Mouse (Mus musculus) limb, embryonic 10.5 days (tissue): ENCODE measurements around the gene Fblim1. TPM values are rescaled to one million over a fixed set of nuclear protein-coding genes. Genes with fewer than 3 reads are reported as not detected.

Experiments used
- DNase-seq: peaks from one replicate; pipeline ENCODE4 v3.0.0-alpha.2; 2017; ENCODE audit warnings: low spot score
- H3K27ac ChIP-seq: fragments of 300-500 bp; sonication (generic); 2 replicates; pipeline ENCODE4 v1.5.1; 2016; ENCODE audit warnings: mild to moderate bottlenecking
- H3K27me3 ChIP-seq: fragments of 300-500 bp; sonication (generic); 2 replicates; pipeline ENCODE4 v1.6.1; 2016; ENCODE audit warnings: low read depth, mild to moderate bottlenecking; ENCODE audit not compliant: poor library complexity, severe bottlenecking
- H3K36me3 ChIP-seq: fragments of 300-500 bp; sonication (generic); 2 replicates; pipeline ENCODE4 v1.6.1; 2016; ENCODE audit warnings: mild to moderate bottlenecking, moderate library complexity
- H3K4me1 ChIP-seq: fragments of 300-500 bp; sonication (generic); 2 replicates; pipeline ENCODE4 v1.6.1; 2016
- H3K4me3 ChIP-seq: fragments of 300-500 bp; sonication (generic); 2 replicates; pipeline ENCODE4 v1.5.1; 2016; ENCODE audit warnings: mild to moderate bottlenecking, moderate library complexity
- H3K9me3 ChIP-seq: fragments of 300-500 bp; sonication (generic); replicated peaks from 2 replicates; pipeline ENCODE4 v1.6.1; 2016; ENCODE audit warnings: mild to moderate bottlenecking
- WGBS: fragments of 180-500 bp; shearing (Covaris S2); methylation state at CpG from one replicate; pipeline ENCODE4 v1.1.7; 2016; 5-methylcytosine and 5-hydroxymethylcytosine counted together
- polyA plus RNA-seq: library from polyadenylated mRNA; unstranded; fragments of >200 nt; fragmentation: Nextera tagmentation; extraction: Ambion mirVana; gene quantifications from 2 replicates; pipeline ENCODE4 v1.2.1, GENCODE M21; 2016

Fblim1 gene
- polyA plus RNA-seq, 1 experiment from 2014 or later, result 77.7 TPM

GRCm38 (mm10) chr4:141583919-141584318, 22.0 kb downstream of the Fblim1 start:
- Histone ChIP-seq H3K4me1 (no peaks in the 10 kb centered on the region), H3K36me3 (peaks cover 95% of the 10 kb centered on the region), H3K9me3 (no peaks in the 10 kb centered on the region), H3K27me3 (no peaks in the 10 kb centered on the region), H3K4me3 (no peak overlapping the region), H3K27ac (no peak overlapping the region)
- WGBS, result 91% methylated on average over 8 of the region's 8 CpGs
- no peak for DNase-seq

GRCm38 (mm10) chr4:141581051-141581450, 24.8 kb downstream of the Fblim1 start:
- Histone ChIP-seq H3K36me3 (peaks cover 97% of the 10 kb centered on the region), H3K4me1 (no peaks in the 10 kb centered on the region), H3K4me3 (no peak overlapping the region), H3K27me3 (no peaks in the 10 kb centered on the region), H3K27ac (no peak overlapping the region), H3K9me3 (no peaks in the 10 kb centered on the region)
- whole genome bisulfite sequencing, result 93% methylated on average over 13 of the region's 13 CpGs
- no peak for DNase-seq

GRCm38 (mm10) chr4:141578833-141579232, 27.1 kb downstream of the Fblim1 start:
- Histone ChIP-seq H3K27ac (no peak overlapping the region), H3K4me3 (no peak overlapping the region), H3K36me3 (peaks cover 77% of the 10 kb centered on the region), H3K4me1 (peaks cover 4% of the 10 kb centered on the region), H3K9me3 (no peaks in the 10 kb centered on the region), H3K27me3 (no peaks in the 10 kb centered on the region)
- WGBS, result 81% methylated on average over 3 of the region's 3 CpGs
- DNase-seq, result no peak

- Histone ChIP-seq H3K27ac (no peak overlapping the region), H3K4me3 (no peak overlapping the region), H3K9me3 (no peaks in the 10 kb centered on the region), H3K27me3 (no peaks in the 10 kb centered on the region), H3K4me1 (peaks cover 4% of the 10 kb centered on the region), H3K36me3 (peaks cover 57% of the 10 kb centered on the region)
- 98% methylated on average over 7 of the region's 7 CpGs for WGBS
- DNase-seq, result no peak
Measured at GRCm38 (mm10) chr4:141576877-141577276, 29.0 kb downstream of the Fblim1 start.

DNA sequence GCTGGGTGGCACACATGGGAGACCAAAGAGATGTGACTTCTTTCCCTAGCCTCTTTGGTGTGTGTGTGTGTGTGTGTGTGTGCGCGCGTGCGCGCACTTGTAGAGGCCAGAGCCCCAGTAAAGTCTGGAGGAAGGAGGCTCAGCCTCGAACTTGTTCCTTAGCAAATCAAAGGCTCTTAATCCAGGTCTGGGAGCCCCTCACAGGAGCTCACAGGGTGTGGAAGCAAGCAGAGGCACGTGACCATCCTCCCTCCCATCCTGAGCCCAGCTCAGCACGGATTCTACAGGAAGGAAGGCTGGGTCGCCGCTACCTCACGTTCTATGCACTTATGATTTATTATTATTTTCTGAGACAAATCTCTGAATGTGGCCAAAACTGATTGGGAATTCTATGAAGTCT, 29.5 kb downstream of the Fblim1 start:
- Histone ChIP-seq H3K36me3 (peaks cover 54% of the 10 kb centered on the region), H3K27me3 (no peaks in the 10 kb centered on the region), H3K9me3 (no peaks in the 10 kb centered on the region), H3K4me3 (no peak overlapping the region), H3K4me1 (peaks cover 5% of the 10 kb centered on the region), H3K27ac (no peak overlapping the region)
- DNase-seq, result no peak
- WGBS, result 83% methylated on average over 11 of the region's 11 CpGs

- Histone ChIP-seq H3K4me1 (peaks cover 9% of the 10 kb centered on the region), H3K4me3 (no peak overlapping the region), H3K36me3 (peaks cover 40% of the 10 kb centered on the region), H3K27me3 (no peaks in the 10 kb centered on the region), H3K9me3 (no peaks in the 10 kb centered on the region), H3K27ac (no peak overlapping the region)
- peak; percentile 94 for DNase-seq
- 47% methylated on average over 27 of the region's 27 CpGs for WGBS
Measured at GRCm38 (mm10) chr4:141574789-141575702, 30.9 kb downstream of the Fblim1 start.

DNA sequence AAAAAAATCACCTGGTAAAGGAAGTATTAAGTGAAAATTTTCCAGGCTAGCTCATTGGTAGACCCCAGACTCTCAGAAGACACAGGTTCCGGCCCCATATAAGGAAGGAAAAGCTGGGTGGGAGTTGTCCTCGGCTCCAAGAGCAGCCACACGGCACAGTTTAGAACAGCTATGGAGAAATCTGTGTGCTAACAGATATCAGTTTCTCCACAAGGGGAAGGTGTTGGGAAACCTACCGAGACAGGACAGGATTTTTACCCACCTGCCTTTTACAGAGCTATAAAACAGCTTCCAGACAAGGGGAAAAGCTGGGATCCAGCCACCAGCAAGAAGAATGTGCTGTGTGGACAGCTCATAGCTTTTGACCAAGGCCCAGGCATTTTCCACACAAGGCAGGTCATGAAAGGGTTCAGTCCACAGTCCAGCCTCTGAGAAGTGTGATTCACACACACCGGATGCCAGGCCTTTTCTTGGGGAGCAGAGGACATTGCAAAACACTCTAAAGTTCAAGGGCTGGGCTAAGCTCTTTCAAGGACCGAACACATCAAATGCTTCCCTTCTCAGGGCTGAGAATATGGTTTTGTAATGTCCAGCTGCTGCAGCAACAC, 32.4 kb downstream of the Fblim1 start:
- no peak for DNase-seq
- H3K27ac ChIP-seq, result no peak overlapping the region
- no peaks in the 10 kb centered on the region for H3K27me3 ChIP-seq
- H3K36me3 ChIP-seq, result peaks cover 24% of the 10 kb centered on the region
- H3K4me3 ChIP-seq, result no peak overlapping the region
- 74% methylated on average over 6 of the region's 6 CpGs for WGBS
- no peaks in the 10 kb centered on the region for H3K9me3 ChIP-seq
- peaks cover 9% of the 10 kb centered on the region for H3K4me1 ChIP-seq

DNA sequence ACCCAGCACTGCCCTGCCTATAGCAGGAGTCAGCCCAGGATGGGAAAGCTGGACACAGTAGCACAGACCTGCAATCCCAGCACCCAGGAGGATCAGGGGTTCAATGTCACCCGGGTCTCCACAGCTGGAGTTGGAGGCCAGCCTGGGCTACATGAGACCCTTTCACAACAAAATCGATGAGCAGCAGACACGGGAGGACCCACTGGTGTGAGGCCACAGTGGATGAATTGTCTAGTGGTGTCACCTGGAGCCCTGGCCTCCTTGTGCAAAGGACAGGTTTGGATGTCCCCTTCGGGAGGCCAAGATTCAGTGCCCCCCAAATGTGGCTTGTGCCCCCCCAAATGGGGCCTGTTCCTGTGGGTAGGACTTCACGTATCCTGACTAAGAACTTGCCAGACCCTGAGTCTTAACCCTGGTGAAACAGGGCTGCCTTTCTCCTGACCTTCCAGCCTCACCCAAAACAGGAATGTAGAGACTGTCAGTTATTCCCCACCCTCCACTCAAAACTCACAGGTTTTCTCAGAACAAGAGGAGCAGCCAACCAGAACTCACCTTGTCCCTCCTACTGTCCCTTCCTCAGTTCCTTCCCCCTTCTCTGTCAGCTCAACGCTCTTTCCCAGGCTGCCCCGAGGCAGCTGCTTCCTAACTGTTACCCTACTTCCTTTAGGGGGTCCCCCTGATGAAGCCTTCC, 33.1 kb downstream of the Fblim1 start:
- WGBS, result 85% methylated on average over 7 of the region's 7 CpGs
- no peak overlapping the region for H3K27ac ChIP-seq
- no peak overlapping the region for H3K4me3 ChIP-seq
- DNase-seq, result no peak
- H3K27me3 ChIP-seq, result no peaks in the 10 kb centered on the region
- H3K36me3 ChIP-seq, result peaks cover 18% of the 10 kb centered on the region
- no peaks in the 10 kb centered on the region for H3K9me3 ChIP-seq
- H3K4me1 ChIP-seq, result peaks cover 9% of the 10 kb centered on the region

DNA sequence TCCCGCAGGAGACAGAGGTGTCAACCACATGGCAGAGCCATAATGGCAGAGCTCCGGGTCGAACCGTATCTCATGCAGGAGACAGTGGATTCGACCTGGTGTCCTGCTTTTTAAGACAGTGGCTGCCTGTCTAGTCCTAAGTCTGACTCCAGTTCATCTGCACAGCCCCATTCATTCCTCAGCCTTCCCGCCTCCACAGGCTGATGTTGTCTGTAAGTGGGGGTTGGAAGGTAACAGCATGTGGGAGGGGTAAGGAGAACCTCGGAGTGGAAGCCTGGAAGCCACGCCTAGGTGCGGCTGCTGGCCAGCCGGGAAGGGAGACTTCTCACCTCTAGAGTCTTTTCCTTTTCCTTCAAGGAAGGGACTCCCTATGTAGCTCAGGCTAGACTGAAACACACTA, 34.0 kb downstream of the Fblim1 start:
- no peak for DNase-seq
- Histone ChIP-seq H3K4me1 (peaks cover 9% of the 10 kb centered on the region), H3K27ac (no peak overlapping the region), H3K9me3 (no peaks in the 10 kb centered on the region), H3K36me3 (peaks cover 9% of the 10 kb centered on the region), H3K4me3 (no peak overlapping the region), H3K27me3 (no peaks in the 10 kb centered on the region)
- 67% methylated on average over 10 of the region's 10 CpGs for WGBS

DNA sequence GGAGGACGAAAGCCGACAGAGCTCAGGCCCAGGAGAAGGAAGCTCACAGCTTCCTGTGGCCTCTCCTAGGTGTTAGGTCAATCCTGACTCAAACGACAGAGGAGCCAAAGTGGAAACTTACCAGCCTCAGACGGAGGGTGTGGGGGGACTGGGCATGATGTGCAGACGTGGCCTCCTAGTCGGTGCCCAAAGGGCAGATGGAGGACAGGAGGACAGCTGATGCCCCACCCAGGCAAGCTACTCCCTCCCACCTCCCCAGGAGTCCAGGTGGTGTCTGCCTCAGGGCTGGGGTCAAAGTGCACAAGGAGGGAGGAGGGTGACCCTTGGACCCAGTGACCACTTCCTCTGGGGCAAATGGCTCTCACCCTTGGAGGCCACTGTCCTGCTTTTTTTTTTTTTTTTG, 34.6 kb downstream of the Fblim1 start:
- no peaks in the 10 kb centered on the region for H3K27me3 ChIP-seq
- H3K36me3 ChIP-seq, result peaks cover 3% of the 10 kb centered on the region
- 39% methylated on average over 6 of the region's 6 CpGs for WGBS
- H3K4me3 ChIP-seq, result no peak overlapping the region
- peaks cover 9% of the 10 kb centered on the region for H3K4me1 ChIP-seq
- no peak overlapping the region for H3K27ac ChIP-seq
- no peak for DNase-seq
- H3K9me3 ChIP-seq, result no peaks in the 10 kb centered on the region

DNA sequence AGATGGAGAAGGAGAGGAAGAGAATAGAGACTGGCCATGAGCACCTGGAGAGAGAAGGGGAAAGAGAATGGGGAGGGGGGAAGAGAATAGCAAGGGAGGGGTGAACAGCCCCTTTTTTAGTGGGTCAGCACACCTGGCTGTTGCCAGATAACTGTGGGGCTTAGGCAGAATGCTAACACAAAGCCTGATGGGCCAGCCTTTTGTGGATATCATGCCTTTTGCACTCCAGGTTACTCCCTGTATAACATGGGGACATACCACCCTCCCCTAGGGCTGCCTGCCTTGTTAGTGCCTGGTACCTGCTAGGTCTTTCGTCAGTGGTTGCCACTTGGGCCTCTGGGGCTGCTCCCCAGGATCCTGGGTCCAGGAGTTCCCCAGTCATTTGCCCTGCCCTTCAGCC, 35.1 kb downstream of the Fblim1 start:
- Histone ChIP-seq H3K9me3 (no peaks in the 10 kb centered on the region), H3K4me3 (no peak overlapping the region), H3K27me3 (no peaks in the 10 kb centered on the region), H3K4me1 (peaks cover 9% of the 10 kb centered on the region), H3K27ac (no peak overlapping the region), H3K36me3 (no peaks in the 10 kb centered on the region)
- DNase-seq, result no peak
- WGBS, result 82% methylated on average over 1 of the region's 1 CpGs

DNA sequence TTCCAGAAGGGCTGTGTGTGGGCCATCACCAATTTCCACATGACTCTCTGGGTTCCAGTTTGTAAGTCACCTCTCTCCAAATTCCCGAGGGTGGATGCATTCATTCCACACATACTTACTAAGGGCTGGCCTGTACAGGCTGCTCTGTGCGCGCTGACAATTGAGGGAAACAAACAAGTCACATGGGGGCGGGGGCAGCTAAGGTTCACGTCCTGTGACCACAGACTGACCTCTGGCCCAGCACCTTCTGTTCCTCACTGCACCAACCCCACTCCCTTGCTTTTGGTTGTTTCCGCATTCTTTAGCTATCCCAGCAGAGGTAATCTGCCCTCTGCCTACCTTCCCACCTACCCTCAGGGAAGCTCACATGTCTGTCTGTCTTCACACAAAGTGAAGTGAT, 35.9 kb downstream of the Fblim1 start:
- H3K27me3 ChIP-seq, result no peaks in the 10 kb centered on the region
- no peaks in the 10 kb centered on the region for H3K9me3 ChIP-seq
- no peaks in the 10 kb centered on the region for H3K36me3 ChIP-seq
- no peak overlapping the region for H3K27ac ChIP-seq
- DNase-seq, result no peak
- H3K4me1 ChIP-seq, result peaks cover 7% of the 10 kb centered on the region
- H3K4me3 ChIP-seq, result no peak overlapping the region
- WGBS, result 69% methylated on average over 6 of the region's 6 CpGs

DNA sequence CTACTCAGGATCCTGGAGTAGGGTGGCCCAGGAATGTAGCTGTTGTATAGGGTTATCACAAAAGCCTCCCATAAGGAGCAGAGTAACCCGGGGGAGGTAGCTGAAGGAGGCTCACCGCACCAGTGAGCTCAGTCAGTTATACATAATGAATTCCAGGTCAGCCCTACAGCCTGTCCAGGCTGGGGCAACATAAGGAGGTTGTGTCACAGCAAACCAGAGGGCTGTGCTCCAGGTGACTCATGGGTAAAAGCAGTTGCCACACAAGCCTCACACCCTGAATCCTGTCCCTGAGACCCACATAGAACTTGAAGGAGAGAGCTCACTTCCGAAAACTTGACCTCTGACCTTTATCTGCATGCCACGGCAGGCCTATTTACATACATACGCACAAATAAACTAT, 36.9 kb downstream of the Fblim1 start:
- no peak overlapping the region for H3K27ac ChIP-seq
- peaks cover 5% of the 10 kb centered on the region for H3K4me1 ChIP-seq
- H3K27me3 ChIP-seq, result no peaks in the 10 kb centered on the region
- no peak overlapping the region for H3K4me3 ChIP-seq
- DNase-seq, result no peak
- H3K36me3 ChIP-seq, result no peaks in the 10 kb centered on the region
- WGBS, result 85% methylated on average over 5 of the region's 5 CpGs
- no peaks in the 10 kb centered on the region for H3K9me3 ChIP-seq
